In the genomic region with DNA sequence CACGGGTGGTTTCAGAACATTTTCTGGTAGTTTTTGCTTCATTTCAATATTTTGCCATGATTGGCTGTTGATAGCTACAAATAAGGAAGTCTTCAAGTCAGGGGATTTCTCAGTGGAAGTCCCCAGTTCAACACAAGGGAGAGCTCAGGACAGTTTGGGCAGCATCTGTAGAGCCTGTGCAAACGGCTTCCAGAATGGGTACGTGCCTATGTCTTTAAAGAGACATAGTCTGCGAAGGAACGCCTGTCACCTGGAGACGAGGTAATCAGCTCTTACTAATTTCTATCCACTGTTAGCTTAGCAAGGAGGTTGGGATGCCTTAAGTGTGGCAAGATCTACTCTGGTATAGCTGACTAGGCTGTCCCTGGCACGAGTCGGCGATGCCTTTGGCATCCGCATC, we compare ENCODE assay signal across 8 mouse cellular contexts. TPM values are rescaled to one million over a fixed set of nuclear protein-coding genes. Genes with fewer than 3 reads are reported as not detected.
DNase-seq lines count a peak whose midpoint lies in the region; ATAC-seq and TF ChIP-seq lines count a peak whose summit lies in the region.

Tank (plus strand) TSS at position 153 of the 400 bp plus-strand sequence.

- no peak; the same call in 1 of the 2 replicates for TF ChIP-seq POLR2A in embryonic fibroblast, embryonic 13.5 days (IDR thresholded peaks at IDR 0.05; ENCODE audit: low read depth, low read length)

- H3K36me3 ChIP-seq in lung, postnatal 0 days (ENCODE audit: insufficient read depth, low read length), result no peaks in the 10 kb centered on the region
- H3K36me3 ChIP-seq in heart, embryonic 15.5 days, result no peaks in the 10 kb centered on the region

- no peak within 1 kb of the TSS for H3K9ac ChIP-seq in lung, postnatal 0 days (replicated peaks; ENCODE audit: low read depth)
- H3K9ac ChIP-seq in heart, embryonic 15.5 days, result no peak within 1 kb of the TSS

- no peak within 1 kb of the TSS for H3K4me3 ChIP-seq in lung, postnatal 0 days (ENCODE audit: low read depth, low read length)
- 0 out of 2 replicates have a peak within 1 kb of the TSS, but pooled peaks have one; percentile 20 for H3K4me3 ChIP-seq in embryonic fibroblast, embryonic 13.5 days (ENCODE audit: insufficient read depth, low read length)
- H3K4me3 ChIP-seq in heart, embryonic 15.5 days, result no peak within 1 kb of the TSS

- 82% methylated on average over 10 of the region's 10 CpGs for WGBS in lung, postnatal 0 days
- 84% methylated on average over 10 of the region's 10 CpGs for WGBS in heart, embryonic 15.5 days

- ATAC-seq in lung, postnatal 0 days, result no peak
- ATAC-seq in heart, embryonic 15.5 days (replicated peaks; ENCODE audit: insufficient number of reproducible peaks, insufficient read depth, low FRiP score, low read depth), result no peak

- no peaks in the 10 kb centered on the region for H3K27me3 ChIP-seq in lung, postnatal 0 days (replicated peaks; ENCODE audit: insufficient read depth, low read length)
- no peaks in the 10 kb centered on the region for H3K27me3 ChIP-seq in heart, embryonic 15.5 days

- 0 out of 2 replicates have a peak, but pooled peaks cover 3% of the 10 kb centered on the region for H3K4me1 ChIP-seq in lung, postnatal 0 days (ENCODE audit: insufficient read depth, low read depth, low read length)
- H3K4me1 ChIP-seq in embryonic fibroblast, embryonic 13.5 days (ENCODE audit: control insufficient read depth, insufficient read depth, low read length), result peaks cover 7% of the 10 kb centered on the region
- H3K4me1 ChIP-seq in heart, embryonic 15.5 days (replicated peaks), result no peaks in the 10 kb centered on the region

- H3K4me2 ChIP-seq in lung, postnatal 0 days (replicated peaks; ENCODE audit: low read depth, low read length), result peak within 1 kb of the TSS; percentile 30; the same call in 1 of the 2 replicates
- no peak within 1 kb of the TSS for H3K4me2 ChIP-seq in heart, embryonic 15.5 days

- no peak within 1 kb of the TSS for H3K27ac ChIP-seq in lung, postnatal 0 days (ENCODE audit: low read length)
- peak within 1 kb of the TSS; percentile 62; the same call in 1 of the 2 replicates for H3K27ac ChIP-seq in embryonic fibroblast, embryonic 13.5 days (ENCODE audit: insufficient read depth, low read length)
- no peak within 1 kb of the TSS for H3K27ac ChIP-seq in heart, embryonic 15.5 days

- no peak for DNase-seq in lung, postnatal 0 days (ENCODE audit: low spot score)
- DNase-seq in lung, postnatal 36 days, result no peak
- no peak for DNase-seq in left cerebral cortex, postnatal 36 days (ENCODE audit: low spot score in 2 of 2)
- peak; percentile 59 to 74 for DNase-seq in natural killer cell, adult 2 months (ENCODE audit: low spot score in 2 of 2)
- DNase-seq in retina, embryonic 14.5 days (ENCODE audit: low spot score), result no peak
- DNase-seq in ovary, postnatal 14 days (ENCODE audit: low spot score), result no peak

- no peak for TF ChIP-seq CTCF in lung, postnatal 0 days (IDR thresholded peaks at IDR 0.05)
- no peak for TF ChIP-seq CTCF in embryonic fibroblast, embryonic 13.5 days (IDR thresholded peaks at IDR 0.05; ENCODE audit: borderline replicate concordance, insufficient read depth, low read length)

- intact Hi-C loops in left cerebral cortex, postnatal 36 days (cut with DNase I), result no loop called here

- H3K9me3 ChIP-seq in lung, postnatal 0 days (ENCODE audit: low read length), result no peaks in the 10 kb centered on the region
- no peaks in the 10 kb centered on the region for H3K9me3 ChIP-seq in heart, embryonic 15.5 days (replicated peaks)

- no peak for TF ChIP-seq EP300 in lung, postnatal 0 days (IDR thresholded peaks at IDR 0.05)

RNA-seq across cellular contexts. Expression of gene Tank, which starts in this region (rescaled TPM):
- polyA plus RNA-seq in lung, postnatal 0 days (2015; fragmentation: Nextera tagmentation; extraction: Ambion mirVana), result 23.9 and 25.4 TPM in 2 replicates
- 54.7 and 55.5 TPM in 2 replicates for polyA plus RNA-seq in embryonic fibroblast, embryonic 13.5 days (2011; ENCODE audit: insufficient read length, low read depth, missing spikeins)
- polyA plus RNA-seq in heart, embryonic 15.5 days (2015; fragmentation: Nextera tagmentation; extraction: Ambion mirVana), result 21.5 and 21.7 TPM in 2 replicates
- 10 to 100 TPM; 30.6 to 37.7 TPM for total RNA-seq in left cerebral cortex, postnatal 36 days (2021)

Comparison
In these comparisons a context has a peak if more than half of its experiments do, and no peak if none do; other contexts are left out.
1. DNase-seq: peak in natural killer cell, adult 2 months (2 of 2); none in lung, postnatal 0 days (single experiment), lung, postnatal 36 days (single experiment), left cerebral cortex, postnatal 36 days (0 of 2), retina, embryonic 14.5 days (single experiment) and ovary, postnatal 14 days (single experiment).